Mouse (Mus musculus): ENCODE measurements around the gene Acvr1. TPM values are rescaled to one million over a fixed set of nuclear protein-coding genes. Genes with fewer than 3 reads are reported as not detected.
A peak's percentile ranks its signal among the peaks of the same experiment; 100 is the strongest.

Acvr1 gene
- polyA plus RNA-seq, 1 experiment from 2014 or later, result 5.6 TPM

DNA sequence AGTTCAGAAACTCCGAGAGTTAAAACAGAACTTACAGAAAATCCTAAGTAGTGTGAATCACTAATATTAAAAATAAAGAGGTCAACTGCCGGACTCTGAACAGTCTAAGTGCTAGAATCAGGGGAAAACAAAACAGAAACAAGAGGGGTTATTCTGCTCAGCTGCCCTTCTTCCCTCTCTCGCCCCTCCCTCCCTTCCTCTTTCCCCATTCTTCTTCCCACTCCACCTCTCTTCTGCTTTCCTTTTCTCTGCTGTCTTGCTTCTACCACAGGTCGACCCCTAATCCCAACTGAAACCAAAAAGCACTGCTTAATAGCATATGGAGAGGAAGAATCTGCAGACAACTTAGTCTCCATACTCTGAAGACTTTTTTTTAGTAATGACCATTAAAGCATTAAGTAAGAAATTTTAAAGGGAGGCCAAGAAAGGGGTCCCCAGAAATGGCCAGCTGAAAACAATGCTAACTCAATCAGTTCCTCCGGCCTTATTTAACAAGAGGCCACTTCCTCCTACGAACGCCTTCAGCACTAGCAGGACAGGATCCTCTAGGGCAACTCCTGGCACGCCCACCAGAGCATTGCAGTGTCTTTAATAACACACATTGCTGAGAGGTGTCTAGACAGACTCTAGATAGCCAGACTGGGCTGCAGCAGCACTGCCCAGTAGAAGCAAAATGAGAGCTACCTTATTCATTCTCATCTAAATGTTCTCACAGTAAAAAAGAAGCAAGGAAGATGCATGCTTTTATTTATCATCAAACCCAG, 70.1 kb downstream of the Acvr1 start:
- Histone ChIP-seq H3K4me2 (ENCODE audit: low read length) (no peak overlapping the region), H3K27me3 (ENCODE audit: control insufficient read depth, insufficient read depth, low read length) (no peaks in the 10 kb centered on the region), H3K36me3 (ENCODE audit: control insufficient read depth, insufficient read depth, low read length) (no peaks in the 10 kb centered on the region), H3K27ac (replicated peaks; ENCODE audit: low read depth, low read length) (no peak overlapping the region), H3K4me1 (ENCODE audit: control insufficient read depth, insufficient read depth, low read length) (no peaks in the 10 kb centered on the region), H3K9ac (replicated peaks; ENCODE audit: low read length) (no peak overlapping the region), H3K9me3 (ENCODE audit: control insufficient read depth, low read length) (no peaks in the 10 kb centered on the region), H3K4me3 (replicated peaks; ENCODE audit: low read depth, low read length) (no peak overlapping the region)
- no peak for ATAC-seq (ENCODE audit: low FRiP score, low TSS enrichment)
- WGBS, result 85% methylated on average over 8 of the region's 8 CpGs
- DNase-seq, result no peak

DNA sequence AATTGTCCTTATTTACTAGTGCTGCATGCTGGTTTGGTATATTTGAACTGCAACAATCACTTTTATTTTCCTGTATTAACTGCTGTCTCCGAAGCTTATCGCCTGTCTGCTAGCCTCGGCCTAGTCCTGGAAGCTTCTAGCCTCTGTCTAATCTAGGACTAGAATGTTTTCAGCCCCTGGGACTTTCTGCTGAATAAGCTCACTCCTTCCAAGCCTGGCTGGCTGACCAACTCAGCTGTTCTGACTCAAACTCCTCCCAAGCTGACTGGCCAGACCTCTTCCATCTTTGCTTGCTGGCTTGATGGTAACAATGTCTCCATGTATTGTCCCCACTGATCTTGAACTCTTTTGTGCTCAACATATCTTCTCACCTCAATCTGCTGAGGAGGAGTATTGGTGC, 71.7 kb downstream of the Acvr1 start:
- H3K27ac ChIP-seq (replicated peaks; ENCODE audit: low read depth, low read length), result no peak overlapping the region
- 93% methylated on average over 3 of the region's 3 CpGs for WGBS
- H3K9me3 ChIP-seq (ENCODE audit: control insufficient read depth, low read length), result no peaks in the 10 kb centered on the region
- no peaks in the 10 kb centered on the region for H3K4me1 ChIP-seq (ENCODE audit: control insufficient read depth, insufficient read depth, low read length)
- DNase-seq (no peak), ATAC-seq (ENCODE audit: low FRiP score, low TSS enrichment) (no peak)
- H3K4me3 ChIP-seq (replicated peaks; ENCODE audit: low read depth, low read length), result no peak overlapping the region
- no peak overlapping the region for H3K4me2 ChIP-seq (ENCODE audit: low read length)
- no peak overlapping the region for H3K9ac ChIP-seq (replicated peaks; ENCODE audit: low read length)
- no peaks in the 10 kb centered on the region for H3K27me3 ChIP-seq (ENCODE audit: control insufficient read depth, insufficient read depth, low read length)
- no peaks in the 10 kb centered on the region for H3K36me3 ChIP-seq (ENCODE audit: control insufficient read depth, insufficient read depth, low read length)

DNA sequence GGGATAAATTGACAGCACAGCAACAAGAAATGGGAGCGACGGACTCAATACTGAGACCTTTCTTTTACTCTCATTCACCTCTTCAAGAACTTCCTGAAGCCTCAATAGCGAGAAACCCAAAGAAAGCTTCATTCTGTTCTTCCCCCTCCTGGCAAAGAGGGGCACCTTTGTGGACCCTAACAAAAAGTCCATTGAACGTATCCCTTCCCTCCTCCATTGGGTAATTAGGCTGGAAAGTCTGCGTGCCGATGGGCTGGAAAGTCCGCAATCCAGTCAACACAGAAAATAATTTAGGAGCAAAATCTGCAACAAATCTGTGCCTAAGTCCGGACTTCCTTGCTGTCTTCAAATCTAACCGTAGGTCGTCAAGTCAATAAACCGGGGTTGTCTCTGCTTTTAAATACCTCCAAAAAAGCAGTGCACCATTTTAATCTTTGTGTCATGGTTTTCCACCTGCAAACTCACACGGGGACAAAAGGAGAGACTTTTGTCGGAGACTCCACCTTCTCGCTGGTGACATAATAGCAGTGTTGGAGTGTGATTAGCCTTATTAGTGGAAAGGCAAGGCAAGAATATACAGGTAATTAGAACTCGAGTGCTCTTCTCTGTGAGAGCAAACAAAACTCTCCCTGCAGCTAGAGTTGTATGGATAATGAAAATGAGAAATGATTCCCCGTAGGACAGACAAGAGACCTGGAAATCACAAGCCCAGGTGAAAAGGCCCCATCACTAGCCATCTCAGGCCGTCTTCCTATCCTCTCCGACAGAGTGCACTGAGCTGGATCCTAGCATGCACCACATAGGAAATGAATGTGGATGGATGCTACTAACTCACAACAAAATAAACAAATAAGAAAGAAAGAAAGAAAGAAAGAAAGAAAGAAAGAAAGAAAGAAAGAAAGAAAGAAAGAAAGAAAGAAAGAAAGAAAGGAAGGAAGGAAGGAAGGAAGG, 73.0 kb downstream of the Acvr1 start:
- Histone ChIP-seq H3K27ac (replicated peaks; ENCODE audit: low read depth, low read length) (no peak overlapping the region), H3K4me2 (ENCODE audit: low read length) (no peak overlapping the region), H3K4me1 (ENCODE audit: control insufficient read depth, insufficient read depth, low read length) (no peaks in the 10 kb centered on the region), H3K4me3 (replicated peaks; ENCODE audit: low read depth, low read length) (no peak overlapping the region), H3K9ac (replicated peaks; ENCODE audit: low read length) (no peak overlapping the region), H3K36me3 (ENCODE audit: control insufficient read depth, insufficient read depth, low read length) (no peaks in the 10 kb centered on the region), H3K9me3 (ENCODE audit: control insufficient read depth, low read length) (no peaks in the 10 kb centered on the region), H3K27me3 (ENCODE audit: control insufficient read depth, insufficient read depth, low read length) (no peaks in the 10 kb centered on the region)
- DNase-seq (no peak), ATAC-seq (ENCODE audit: low FRiP score, low TSS enrichment) (no peak)
- WGBS, result 62% methylated on average over 18 of the region's 18 CpGs

DNA sequence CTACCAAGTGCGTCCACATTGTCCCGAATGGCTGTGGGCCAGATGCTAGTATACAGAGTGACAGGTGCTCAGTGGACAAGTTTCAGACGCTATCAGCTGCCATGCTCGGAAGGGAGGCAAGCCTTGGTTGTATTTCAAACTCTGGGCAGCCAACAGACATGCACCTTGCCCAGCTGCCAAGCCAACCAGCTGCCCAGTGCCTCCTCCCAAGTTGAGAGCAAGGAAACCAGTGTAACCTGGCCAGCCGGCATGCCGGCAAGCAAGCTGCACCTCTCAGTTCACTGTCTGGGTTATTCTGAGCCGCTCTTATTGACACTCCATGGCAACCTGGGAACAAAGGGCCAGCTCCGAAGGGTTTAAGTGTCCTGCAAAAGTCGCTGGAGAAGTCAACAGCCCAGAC, 77.7 kb downstream of the Acvr1 start:
- Histone ChIP-seq H3K4me1 (ENCODE audit: control insufficient read depth, insufficient read depth, low read length) (peaks cover 11% of the 10 kb centered on the region; the same call in 1 of the 2 replicates), H3K9me3 (ENCODE audit: control insufficient read depth, low read length) (no peaks in the 10 kb centered on the region), H3K36me3 (ENCODE audit: control insufficient read depth, insufficient read depth, low read length) (no peaks in the 10 kb centered on the region), H3K4me2 (ENCODE audit: low read length) (no peak overlapping the region), H3K27me3 (ENCODE audit: control insufficient read depth, insufficient read depth, low read length) (no peaks in the 10 kb centered on the region), H3K9ac (replicated peaks; ENCODE audit: low read length) (no peak overlapping the region), H3K27ac (replicated peaks; ENCODE audit: low read depth, low read length) (no peak overlapping the region), H3K4me3 (replicated peaks; ENCODE audit: low read depth, low read length) (no peak overlapping the region)
- ATAC-seq (ENCODE audit: low FRiP score, low TSS enrichment) (no peak), DNase-seq (no peak)
- 80% methylated on average over 9 of the region's 9 CpGs for WGBS

DNA sequence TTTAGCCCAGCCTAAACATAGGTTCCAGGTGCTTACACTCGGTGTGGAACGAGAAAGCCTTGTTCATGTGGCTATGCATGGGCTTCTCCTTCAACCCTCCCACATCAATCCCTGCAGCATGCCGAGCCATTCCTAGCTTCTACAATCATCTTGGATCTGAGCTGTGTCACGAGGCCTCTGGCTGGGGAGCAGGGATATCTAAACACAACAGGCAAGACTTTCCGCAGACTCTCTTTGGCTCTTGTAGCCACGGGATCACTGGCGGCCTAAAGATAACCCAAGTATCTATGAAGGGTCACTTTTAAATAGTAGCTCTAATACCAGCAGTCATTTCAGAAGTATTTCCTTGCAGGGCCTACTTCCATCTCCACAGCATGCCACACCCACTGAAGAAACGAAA, 78.6 kb downstream of the Acvr1 start:
- no peaks in the 10 kb centered on the region for H3K9me3 ChIP-seq (ENCODE audit: control insufficient read depth, low read length)
- no peak overlapping the region for H3K9ac ChIP-seq (replicated peaks; ENCODE audit: low read length)
- ATAC-seq (ENCODE audit: low FRiP score, low TSS enrichment) (no peak), DNase-seq (no peak)
- no peaks in the 10 kb centered on the region for H3K36me3 ChIP-seq (ENCODE audit: control insufficient read depth, insufficient read depth, low read length)
- peaks cover 11% of the 10 kb centered on the region; the same call in 1 of the 2 replicates for H3K4me1 ChIP-seq (ENCODE audit: control insufficient read depth, insufficient read depth, low read length)
- no peaks in the 10 kb centered on the region for H3K27me3 ChIP-seq (ENCODE audit: control insufficient read depth, insufficient read depth, low read length)
- WGBS, result 95% methylated on average over 8 of the region's 8 CpGs
- no peak overlapping the region for H3K4me2 ChIP-seq (ENCODE audit: low read length)
- H3K27ac ChIP-seq (replicated peaks; ENCODE audit: low read depth, low read length), result no peak overlapping the region
- no peak overlapping the region for H3K4me3 ChIP-seq (replicated peaks; ENCODE audit: low read depth, low read length)

DNA sequence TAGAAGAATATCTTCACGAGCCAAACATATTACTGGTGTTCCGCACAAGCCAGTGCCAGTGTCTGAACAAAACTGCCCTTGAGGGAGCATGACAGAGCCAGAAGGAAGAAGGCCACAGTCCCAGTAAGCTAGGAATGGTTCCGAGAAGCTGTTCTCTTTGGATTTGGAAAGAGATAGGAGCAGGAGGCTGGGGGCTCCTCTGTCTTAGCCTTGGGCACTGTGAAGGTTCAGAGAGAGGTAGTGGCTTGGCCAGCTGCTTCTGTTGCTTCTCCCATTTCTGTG, 79.7 kb downstream of the Acvr1 start:
- WGBS, result 73% methylated on average over 3 of the region's 3 CpGs
- Histone ChIP-seq H3K9me3 (ENCODE audit: control insufficient read depth, low read length) (no peaks in the 10 kb centered on the region), H3K27me3 (ENCODE audit: control insufficient read depth, insufficient read depth, low read length) (no peaks in the 10 kb centered on the region), H3K4me1 (ENCODE audit: control insufficient read depth, insufficient read depth, low read length) (peaks cover 11% of the 10 kb centered on the region; the same call in 1 of the 2 replicates), H3K4me3 (replicated peaks; ENCODE audit: low read depth, low read length) (no peak overlapping the region), H3K4me2 (ENCODE audit: low read length) (no peak overlapping the region), H3K36me3 (ENCODE audit: control insufficient read depth, insufficient read depth, low read length) (no peaks in the 10 kb centered on the region), H3K9ac (replicated peaks; ENCODE audit: low read length) (no peak overlapping the region), H3K27ac (replicated peaks; ENCODE audit: low read depth, low read length) (peak overlapping the region; percentile 32; the same call in 1 of the 2 replicates)
- DNase-seq, result no peak
- ATAC-seq (ENCODE audit: low FRiP score, low TSS enrichment), result no peak

DNA sequence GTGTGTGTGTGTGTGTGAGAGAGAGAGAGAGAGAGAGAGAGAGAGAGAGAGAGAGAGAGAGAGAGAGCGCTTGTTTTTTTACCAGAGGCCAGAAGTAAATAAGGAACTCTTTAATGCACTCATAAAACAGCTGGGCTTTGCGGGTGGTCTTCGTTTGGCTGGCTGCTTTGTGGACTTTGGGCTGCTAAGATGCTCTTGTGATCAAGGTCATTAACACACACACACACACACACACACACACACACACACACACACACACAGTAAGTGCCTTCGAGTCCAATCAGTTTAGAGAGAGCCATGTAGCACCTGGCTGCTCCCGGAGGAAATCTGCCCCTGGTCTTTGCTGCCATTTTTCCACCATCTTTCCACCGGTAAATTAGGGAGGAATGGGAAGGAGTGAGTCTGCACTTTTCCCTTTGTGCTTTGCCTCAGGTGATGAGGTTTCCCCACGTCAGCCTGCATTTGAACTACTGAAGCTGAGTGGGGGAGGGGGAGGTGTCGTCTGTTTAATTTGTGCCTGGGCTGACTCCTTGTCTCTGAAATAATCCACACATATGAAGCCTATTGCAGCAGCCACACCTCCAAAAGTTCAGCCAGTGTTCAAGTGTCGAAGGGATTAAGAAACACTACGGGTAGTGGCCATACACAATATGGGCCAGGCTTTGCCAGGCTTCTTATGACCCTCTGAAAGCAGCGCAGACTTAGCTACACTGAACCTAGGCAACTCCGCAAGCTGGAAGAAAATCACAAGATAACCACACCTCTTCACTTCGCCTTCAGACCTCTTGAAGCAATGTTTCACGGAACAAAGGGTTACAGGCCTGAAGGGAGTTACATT, 80.3 kb downstream of the Acvr1 start:
- Histone ChIP-seq H3K27ac (replicated peaks; ENCODE audit: low read depth, low read length) (peak overlapping the region; percentile 32; the same call in 1 of the 2 replicates), H3K9me3 (ENCODE audit: control insufficient read depth, low read length) (no peaks in the 10 kb centered on the region), H3K27me3 (ENCODE audit: control insufficient read depth, insufficient read depth, low read length) (no peaks in the 10 kb centered on the region), H3K36me3 (ENCODE audit: control insufficient read depth, insufficient read depth, low read length) (no peaks in the 10 kb centered on the region), H3K9ac (replicated peaks; ENCODE audit: low read length) (no peak overlapping the region), H3K4me1 (ENCODE audit: control insufficient read depth, insufficient read depth, low read length) (peaks cover 11% of the 10 kb centered on the region; the same call in 1 of the 2 replicates), H3K4me2 (ENCODE audit: low read length) (no peak overlapping the region), H3K4me3 (replicated peaks; ENCODE audit: low read depth, low read length) (no peak overlapping the region)
- DNase-seq, result peak; percentile 35
- WGBS, result 59% methylated on average over 14 of the region's 14 CpGs
- ATAC-seq (ENCODE audit: low FRiP score, low TSS enrichment), result no peak; the same call in 1 of the 2 replicates

DNA sequence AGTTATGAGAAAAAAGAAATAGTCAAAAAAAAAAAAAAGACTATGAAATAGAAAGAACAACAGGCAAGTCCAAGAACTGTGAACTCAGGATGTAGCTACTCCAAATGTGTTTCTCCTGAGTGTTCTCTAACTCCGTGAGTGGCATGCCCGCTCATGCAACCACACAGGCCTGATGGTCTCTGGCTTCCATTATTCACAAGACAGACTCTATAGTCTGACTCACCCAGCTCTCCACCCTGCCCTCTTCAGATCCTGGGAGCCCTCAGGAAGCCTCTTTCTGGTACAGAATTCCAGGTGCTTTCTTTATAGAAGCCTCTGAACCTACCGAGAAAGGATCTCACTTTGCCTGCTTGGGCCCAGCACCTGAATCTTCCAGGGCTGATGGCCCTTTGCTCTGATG, 81.3 kb downstream of the Acvr1 start:
- 95% methylated on average over 3 of the region's 3 CpGs for WGBS
- no peak for DNase-seq
- H3K27ac ChIP-seq (replicated peaks; ENCODE audit: low read depth, low read length), result no peak overlapping the region

More for the DNA sequence above, 81.3 kb downstream of the Acvr1 start:
- Histone ChIP-seq H3K4me2 (ENCODE audit: low read length) (no peak overlapping the region), H3K4me1 (ENCODE audit: control insufficient read depth, insufficient read depth, low read length) (peaks cover 11% of the 10 kb centered on the region; the same call in 1 of the 2 replicates), H3K9me3 (ENCODE audit: control insufficient read depth, low read length) (no peaks in the 10 kb centered on the region), H3K36me3 (ENCODE audit: control insufficient read depth, insufficient read depth, low read length) (no peaks in the 10 kb centered on the region), H3K9ac (replicated peaks; ENCODE audit: low read length) (no peak overlapping the region), H3K4me3 (replicated peaks; ENCODE audit: low read depth, low read length) (no peak overlapping the region), H3K27me3 (ENCODE audit: control insufficient read depth, insufficient read depth, low read length) (no peaks in the 10 kb centered on the region)
- ATAC-seq (ENCODE audit: low FRiP score, low TSS enrichment), result no peak
